Mouse (Mus musculus) neural tube, embryonic 10.5 days (tissue): Measurements from ENCODE around the gene Polr1c.

ENCODE experiments used
- DNase-seq: peaks from one replicate; pipeline ENCODE4 v3.0.0-alpha.2; 2017; ENCODE audit warnings: low spot score; ENCODE audit errors: extremely low spot score

Polr1c gene

DNA sequence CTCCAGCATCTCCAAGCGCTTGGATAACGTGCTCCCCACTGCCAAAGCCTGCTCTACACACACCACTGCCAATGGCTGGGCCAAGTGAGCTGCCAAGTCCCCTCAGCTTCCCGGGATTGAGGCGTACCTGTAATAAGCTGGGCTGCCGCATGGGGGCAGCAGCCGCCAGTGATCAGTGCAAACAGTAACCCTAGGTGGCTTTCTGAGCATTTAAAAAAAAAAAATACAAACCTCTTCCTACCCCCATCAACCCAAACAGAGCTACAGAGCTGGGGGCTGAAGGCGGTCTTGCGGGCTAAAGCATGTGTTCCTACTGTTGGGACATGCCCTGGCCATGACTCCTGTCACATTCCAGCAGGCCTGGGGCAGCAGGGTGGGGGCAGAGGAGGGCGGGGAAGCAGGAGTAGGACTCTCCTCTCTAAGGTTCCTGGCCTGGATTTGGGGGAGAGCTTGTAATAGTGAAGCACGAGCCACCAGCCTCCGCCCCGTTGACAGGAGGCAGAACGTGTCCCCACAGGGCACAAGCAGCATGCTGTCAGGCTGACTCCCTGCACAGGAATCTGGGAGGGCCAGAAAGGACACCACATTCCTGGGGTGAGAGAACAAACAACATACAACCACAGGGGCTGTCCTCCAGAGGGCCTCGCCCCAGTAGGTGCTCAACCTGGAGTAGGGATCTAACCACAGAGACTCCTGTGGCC is 18.2 kb upstream of the Polr1c start:
- peak; percentile 78 for DNase-seq

DNA sequence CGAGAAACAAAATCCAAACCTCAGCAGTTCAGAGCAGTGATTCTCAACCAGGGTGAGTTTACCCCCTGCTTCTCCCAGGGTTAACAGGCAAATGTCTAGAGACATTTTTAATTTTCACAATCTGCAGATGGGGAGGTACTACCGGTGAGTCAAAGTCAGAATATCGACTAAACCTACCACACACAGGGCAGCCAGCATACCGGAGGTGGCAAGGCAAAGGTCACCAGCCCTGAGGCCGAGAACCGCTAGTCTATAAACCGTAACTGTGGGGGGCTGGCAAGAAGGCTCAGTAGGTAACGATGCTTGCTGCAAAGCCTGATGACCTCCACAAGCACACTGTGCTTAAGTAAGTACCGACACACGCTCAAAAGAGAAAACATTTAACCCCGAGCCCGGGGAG is 17.6 kb upstream of the Polr1c start:
- no peak for DNase-seq

DNA sequence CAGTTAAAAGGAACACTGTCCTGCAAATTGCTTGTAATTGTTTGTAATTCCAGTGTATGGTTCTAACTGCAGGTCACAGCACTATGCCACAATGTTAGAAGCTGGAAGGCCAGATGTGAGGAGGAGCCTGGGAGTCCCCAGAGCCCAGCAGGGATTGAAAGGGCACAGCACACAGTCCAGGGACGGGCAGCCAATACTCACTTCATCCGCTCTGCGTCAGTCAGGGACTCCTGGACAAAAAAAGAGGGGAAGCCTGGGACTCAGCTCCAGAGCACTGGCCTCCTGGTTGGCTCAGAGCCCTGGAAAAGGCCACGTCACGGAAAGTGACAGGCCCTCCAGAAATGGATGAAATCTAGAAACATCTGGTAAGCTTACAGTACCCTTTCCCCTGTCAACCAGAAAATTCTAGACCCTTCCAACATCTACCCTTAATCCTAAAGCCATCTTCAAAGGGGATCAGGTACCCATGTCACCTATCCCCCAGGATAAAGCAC is 14.4 kb upstream of the Polr1c start:
- DNase-seq, result no peak

DNA sequence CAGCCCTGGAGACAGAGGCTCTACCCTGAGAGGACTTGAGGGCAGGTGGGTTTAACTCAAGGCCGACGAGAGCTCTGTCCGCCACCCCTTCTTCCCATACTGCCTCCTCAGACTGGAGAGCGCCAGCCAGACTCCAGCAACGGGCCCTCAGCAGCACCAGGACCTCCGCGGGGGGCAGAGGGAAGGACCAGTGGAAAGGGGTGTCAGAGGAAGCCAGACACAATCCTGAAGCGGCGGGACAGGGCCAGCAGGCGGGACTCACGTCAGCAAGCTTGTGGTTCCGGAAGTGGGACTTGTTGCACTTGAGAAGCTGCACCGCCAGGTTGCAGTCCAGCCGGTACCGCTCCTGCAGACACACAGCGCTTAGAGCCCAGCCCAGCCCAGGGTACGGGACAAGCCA is 11.8 kb upstream of the Polr1c start:
- DNase-seq, result no peak

DNA sequence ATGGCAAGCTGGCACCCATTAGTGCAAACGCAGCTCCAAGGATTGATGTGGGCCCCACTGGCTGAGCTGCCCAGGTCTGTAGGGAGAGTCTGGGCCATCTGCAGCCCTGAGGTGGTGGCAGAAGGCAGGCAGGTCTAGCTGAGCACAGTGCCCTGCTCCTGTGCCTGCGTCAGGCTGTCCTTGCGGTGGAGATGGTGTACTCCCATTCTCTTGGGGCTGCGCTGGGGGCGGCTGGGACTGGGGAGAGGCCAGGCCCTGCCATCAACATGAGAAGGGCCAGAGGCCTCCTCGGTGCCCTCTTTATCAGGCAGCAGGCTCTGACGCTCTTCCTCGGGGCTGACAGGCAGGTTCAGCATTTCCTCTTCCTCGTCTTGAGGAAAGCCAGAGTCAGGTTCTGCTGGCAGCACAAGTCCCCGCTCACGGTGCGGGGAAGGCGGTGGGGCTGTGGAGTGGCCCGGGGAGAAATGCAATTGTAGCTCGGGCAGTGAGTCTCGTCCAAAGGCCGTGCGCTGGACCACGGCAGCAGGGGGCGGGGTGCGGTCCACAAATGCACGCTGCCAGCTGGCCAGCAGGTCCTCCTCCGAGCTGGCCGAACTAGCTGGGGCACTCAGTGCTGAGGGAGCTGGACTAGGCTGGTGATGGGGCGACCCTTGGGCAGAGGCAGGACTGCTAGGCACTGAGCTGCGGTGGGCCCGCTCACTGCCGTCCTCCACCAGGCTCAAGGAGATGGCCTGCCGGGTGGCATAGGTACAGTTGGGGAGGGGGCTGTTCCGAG is 10.6 kb upstream of the Polr1c start:
- no peak for DNase-seq

DNA sequence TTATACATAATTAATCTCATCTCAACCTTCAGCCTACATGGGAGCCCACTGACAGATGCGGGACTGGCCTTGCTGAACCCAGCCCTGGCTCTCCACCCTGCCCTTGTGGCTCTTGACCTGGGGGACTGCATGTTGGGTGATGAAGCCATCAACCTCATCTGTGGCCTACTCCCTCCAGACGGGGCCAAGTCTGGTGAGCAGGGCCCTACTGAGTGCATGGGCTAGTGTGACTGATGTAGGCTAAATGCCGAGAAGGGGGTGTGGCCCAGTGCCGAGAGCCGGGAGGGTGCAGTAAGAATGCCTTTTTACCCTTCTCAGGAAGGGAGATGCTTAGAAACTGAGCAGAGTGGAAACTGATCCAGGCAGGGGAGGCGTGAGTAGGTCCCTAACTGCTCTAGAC is 7.3 kb upstream of the Polr1c start:
- no peak for DNase-seq

DNA sequence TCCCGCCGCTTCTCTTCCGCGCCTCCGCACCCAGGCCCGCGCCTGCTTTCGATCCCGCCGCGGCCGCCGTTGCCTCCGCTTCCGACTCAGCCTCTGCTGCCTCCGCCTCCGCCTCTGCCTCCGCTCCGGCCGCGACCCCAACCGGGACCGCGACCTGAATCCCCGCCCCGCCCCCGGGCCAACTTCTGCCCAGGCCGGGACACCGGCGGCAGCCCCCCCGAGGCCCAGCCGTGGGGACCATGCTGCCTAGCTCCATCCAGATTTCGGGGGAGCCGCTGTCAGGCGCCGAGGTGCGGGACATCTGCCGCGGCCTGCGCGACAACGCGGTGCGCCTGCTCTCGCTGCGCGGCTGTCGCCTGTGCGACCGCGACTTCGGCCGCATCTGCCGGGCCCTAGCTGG is 6.3 kb upstream of the Polr1c start:
- peak; percentile 73 for DNase-seq

DNA sequence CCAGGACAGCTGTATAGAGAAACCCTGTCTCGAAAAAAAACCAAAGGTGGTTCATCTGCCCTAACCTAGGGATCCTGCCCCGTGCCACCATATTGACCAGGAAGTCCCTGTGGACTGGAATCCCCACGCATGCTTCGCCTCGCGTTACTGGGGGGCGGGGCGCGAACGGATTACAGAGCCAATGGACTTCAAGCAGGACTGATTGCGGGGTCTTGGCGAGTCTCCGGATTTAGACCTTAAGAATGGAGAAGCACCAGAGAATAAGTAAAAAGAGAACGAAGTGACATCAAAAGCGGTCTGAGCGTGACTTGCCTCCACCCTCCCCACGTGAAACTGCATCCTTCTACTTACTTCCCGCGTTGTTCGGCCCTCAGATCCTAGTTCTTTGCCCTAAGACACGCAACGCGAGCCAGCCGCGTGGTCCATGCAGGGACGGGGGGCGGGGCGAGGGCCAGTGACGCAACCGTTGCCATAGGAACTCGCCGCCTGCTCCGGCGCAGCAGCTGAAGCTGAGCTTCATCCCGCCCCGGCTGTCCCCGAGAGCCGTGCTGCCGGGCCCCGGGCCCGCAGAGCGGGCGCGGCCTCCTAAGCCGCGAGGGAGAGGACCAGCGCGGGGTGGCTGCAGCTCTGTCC is 5.7 kb upstream of the Polr1c start, which contains the start of gene Lrrc73:
Lrrc73 (plus strand) TSS at position 80 of the 633 bp plus-strand sequence.
- DNase-seq, result peak; percentile 92

DNA sequence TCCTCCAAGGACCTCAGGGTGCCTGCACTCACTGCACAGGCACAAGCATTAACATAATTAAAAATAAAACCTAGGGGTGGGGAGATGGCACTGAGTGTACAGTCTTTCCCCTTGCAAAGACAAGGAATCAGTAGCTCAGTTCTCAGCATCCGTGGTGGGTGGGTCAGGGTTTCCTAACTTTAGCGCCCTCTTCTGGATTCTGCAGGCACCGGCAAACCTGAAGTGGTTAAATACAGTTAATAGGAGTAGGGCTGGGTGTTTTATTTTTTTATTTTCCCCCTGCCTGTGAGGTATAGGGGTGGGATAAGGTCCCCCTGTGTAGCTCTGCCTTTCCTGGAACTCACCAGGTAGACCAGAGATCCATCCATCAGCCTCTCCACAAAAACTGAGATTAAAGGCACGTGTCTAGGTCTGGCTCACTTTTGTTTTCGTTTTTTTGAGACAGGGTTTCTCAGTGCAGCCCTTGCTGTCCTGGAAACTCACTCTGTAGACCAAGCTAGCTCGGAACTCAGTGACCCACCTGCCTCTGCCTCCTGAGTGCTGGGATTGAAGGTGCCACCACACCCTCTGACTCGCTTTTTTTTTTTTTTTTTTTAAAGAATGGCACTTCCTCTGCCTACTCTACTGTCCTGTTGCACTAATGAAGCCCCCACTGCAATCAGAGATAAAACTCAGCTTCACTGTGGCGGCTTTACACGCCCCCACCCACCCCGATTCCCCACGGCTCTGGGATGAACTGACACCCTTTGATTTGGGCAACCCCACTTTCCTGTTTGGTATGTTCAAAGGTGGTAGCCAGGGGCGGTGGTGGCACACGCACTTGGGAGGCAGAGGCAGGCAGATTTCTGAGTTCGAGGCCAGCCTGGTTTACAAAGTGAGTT is 5.0 kb upstream of the Polr1c start:
- no peak for DNase-seq

DNA sequence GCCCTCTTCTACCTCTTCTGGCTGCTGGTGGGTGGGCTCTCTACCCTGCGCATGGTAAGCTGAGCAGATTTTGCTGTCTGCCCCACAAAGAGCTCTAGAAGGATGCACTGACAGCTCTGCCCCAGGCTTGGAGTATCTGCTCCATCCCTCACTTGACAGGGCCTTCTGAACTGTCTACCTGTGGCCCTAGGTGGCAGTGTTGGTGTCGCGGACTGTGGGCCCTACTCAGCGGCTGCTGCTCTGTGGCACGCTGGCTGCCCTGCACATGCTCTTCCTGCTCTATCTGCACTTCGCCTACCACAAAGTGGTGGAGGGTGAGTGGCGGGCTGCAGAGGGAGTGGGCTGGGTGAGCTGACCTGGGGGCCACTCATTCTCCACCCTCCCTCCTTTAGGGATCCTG is 3.3 kb upstream of the Polr1c start:
- no peak for DNase-seq

DNA sequence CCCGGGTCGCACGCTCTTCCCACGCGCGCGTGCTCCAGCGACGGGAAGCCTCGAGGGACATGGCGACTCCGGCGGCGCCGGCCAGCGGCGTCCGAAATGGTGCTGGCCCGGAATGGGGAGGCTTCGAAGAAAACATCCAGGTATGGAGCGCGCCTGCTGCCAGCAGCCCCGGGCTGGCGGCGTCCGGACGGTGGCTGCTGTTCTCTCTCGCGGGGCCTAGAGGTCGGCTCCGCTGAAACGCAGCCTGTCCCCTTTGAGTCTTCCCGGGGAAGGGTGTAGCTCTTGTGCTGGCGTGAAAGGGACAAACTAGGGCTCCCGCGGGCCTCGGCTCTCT is 302 bp upstream of the Polr1c start:
- DNase-seq, result no peak

DNA sequence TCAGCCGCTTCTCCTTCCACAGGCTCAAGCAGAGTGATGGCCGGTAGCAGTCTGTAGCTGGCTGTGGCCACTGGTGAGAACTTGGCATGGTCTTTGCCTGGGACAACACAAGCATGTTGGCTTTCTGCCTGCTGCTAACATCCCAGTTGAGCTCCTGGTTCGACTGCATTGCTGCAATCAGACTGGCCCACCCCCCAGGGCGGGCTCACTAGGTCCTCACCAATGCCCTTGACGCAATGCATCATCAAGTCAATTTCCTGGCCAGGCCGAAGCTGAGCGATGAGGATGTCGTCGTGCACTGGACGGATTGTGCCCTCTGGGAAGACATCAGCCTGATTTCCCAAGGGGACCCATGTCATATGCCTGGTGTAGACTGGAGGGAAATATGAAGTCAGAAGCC is 3.3 kb downstream of the Polr1c start:
- DNase-seq, result no peak

DNA sequence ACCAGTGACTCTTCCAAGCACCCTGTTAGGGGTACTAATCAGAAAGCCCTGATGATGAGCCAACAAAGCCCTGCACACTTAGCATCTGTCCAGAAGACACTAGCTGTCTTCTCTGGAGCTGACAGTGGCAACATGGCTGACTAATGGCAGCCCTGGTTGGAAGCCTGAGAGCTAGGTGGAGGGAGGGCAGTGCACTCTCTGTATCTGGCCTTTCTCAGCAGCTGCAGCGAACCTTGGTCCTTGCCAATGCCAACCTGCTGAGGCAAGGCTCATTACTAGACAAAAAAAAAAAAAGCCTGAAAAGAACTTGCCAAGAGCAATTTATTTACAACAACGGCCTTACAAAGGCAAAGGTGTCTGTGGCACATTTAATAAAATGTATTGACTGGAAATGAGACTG is 4.2 kb downstream of the Polr1c start:
- DNase-seq, result no peak

DNA sequence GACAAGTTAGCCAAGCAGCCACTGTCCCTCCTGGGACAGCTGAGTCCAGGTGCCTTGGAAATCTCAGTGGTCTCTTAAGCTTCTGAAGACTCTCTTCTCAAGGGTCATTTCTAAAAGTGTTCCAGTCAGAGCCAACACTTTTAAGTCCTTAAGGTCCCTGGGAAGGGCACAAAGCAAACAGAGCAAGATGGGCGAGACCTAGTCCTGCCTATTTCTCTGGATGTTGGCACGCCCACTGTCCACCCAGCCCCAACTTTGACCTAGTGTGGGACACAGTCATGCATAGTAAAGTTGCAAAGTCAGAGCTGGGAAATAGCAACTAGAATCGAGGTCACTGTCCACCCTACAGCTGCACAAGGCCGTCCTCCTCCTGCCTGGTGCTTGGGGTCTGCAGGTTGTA is 4.9 kb downstream of the Polr1c start:
- DNase-seq, result no peak

DNA sequence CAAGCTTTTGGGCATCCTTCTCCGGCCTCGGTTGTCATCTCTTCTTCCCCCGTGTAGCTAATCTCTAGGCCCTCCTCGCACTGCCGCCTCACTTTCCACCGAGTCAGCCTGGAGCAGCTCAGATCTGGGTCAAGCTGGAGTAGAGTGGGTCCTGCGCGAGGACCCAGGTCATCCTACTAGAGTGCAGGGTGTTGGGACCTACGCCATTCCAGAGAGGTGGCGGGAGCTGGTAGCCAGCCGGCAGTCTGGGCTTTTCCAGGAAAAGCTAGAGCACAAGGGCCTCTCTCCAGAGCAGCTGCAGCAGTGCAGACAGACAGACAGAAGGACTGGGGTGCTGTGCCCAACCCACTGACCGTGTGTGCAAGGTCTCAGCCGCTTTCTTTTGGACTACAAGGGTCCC is 5.6 kb downstream of the Polr1c start:
- no peak for DNase-seq

DNA sequence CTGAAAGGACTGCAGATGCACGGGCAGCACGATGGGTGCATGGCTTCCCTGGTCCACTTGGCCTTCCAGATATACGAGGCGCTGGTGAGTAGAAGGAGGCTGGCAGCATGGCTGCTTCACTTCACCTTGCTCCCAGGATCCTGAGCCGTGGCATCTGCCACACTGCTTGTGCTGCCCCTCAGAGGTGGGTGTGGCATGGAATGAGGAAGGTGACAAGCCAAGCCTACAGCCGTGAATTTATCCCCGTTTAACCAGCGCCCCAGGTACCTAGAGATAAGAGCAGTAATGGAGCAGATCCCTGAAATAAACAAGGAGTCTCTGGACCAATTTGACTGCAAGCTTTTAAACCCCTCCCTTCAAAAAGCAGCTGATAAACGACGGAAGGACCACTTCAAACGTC is 6.4 kb downstream of the Polr1c start:
- no peak for DNase-seq

DNA sequence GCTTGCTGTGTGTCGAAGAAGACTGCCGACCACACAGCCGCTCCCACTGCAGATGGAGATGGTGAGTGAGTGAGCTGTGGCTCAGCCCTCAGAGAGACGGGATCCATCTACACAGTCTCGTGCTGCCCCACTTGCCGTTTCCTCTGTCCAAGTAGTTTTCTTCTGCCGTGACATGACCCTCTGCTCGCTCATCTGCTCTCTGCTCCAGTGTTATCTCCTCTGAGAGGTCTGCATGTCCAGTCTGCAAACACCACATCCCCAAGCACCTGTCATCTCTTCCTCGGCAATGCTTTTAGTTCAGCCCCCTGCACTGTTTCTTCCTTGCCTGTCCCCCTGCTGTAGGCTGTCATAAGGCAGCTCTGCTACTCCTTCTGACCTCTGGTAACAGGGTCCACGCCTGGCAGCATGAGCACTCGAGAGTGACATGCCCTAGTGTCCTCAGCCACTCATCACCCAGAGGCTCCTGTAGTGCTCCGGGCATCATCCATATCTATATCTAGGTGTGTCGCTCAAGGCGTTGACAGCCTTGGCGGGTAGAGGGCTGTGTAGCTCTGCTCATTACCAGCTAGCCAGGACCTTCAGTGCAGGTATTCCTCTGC is 8.2 kb downstream of the Polr1c start:
- DNase-seq, result no peak

DNA sequence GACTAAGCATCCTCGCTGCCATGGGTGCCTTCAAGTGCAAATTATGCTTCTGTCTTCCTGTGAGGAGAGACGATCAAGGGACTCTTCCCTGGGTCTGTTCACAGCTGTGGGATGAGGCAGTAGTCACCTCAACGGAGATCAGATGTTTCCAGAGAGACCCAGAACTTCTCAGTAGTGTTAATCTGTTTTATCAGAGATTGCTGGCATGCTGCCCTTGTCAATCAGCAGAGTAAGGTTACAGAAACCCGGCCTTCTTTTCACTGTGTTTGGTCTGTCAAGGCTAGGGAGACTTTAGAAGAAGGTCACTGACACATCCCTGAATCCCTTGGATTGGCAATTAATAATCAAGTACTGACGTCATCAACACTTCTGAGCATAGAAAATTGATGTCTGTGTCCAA is 10.4 kb downstream of the Polr1c start:
- DNase-seq, result no peak

DNA sequence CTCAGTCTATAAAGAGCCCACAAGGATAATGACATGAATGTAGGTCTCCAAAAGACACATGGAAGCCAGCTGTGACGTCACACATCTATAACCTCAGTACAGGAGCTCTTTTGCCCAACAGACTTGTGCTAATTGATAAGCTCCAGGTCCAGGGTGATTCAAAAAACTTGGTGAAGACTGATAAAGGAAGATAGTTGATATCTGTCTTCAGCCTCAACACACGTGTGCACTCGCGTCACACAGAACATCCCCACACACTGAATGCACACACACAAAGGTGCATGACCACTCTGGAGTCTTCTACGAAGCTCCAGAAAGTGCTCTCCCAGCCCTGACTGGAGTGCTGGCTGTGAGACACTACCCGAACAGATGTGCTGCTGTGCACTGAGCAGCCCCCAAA is 10.8 kb downstream of the Polr1c start:
- no peak for DNase-seq

DNA sequence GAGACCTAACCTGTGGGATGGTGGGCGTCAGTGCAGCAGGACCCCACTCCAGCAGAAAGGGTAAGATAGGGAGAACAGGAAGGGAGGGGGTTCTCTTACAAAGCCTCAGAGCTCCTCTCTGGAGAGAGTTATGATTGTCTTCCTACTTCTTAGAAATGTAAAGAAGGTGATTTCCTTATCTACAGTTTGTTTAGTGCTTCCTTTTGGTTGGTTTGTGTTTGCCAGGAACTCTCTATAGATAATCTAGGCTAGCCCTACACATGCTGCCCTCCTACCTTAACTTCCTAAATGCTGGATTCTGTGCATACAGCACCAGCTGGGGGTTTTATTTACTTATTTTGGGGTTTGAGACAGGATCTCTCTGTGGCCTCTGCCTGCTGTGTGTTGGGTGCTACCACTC is 11.8 kb downstream of the Polr1c start:
- no peak for DNase-seq

DNA sequence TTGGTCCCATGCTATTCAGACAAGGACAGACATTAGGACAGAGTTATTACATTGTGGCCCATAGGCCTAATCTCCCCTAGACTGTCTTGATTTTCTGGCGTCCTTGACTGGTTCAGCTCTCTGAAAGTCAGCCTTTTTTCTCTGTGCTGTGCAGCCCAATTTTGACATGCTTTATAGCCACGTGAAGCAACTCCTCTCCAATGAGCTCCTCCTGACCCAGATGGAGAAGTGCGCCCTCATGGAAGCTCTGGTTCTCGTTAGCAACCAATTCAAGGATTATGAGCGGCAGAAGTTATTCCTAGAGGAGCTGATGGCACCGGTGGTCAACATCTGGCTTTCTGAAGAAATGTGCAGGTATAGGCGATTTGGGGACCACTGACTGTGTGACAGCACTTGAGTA is 20.3 kb downstream of the Polr1c start:
- DNase-seq, result no peak
